Mouse (Mus musculus) forebrain, embryonic 16.5 days (tissue): ENCODE measurements at regions not wholly inside any gene's neighbourhood (a gene's known extent, or its start where the extent isn't known, plus 50 kb on each side); places are given as distances from the start of the nearest gene placed in this dataset.

Experiments
- ATAC-seq: fragments of 200-750 bp; cut with Nextera tagmentation; 2 replicates; pipeline ENCODE4 v1.8.0; 2017; ENCODE audit warnings: mild to moderate bottlenecking, moderate library complexity
- H3K27ac ChIP-seq: fragments of 300-500 bp; sonication (generic); 2 replicates; pipeline ENCODE4 v1.5.1; 2014; ENCODE audit warnings: low read length, control low read depth
- H3K27me3 ChIP-seq: fragments of 300-500 bp; sonication (generic); replicated peaks from 2 replicates; pipeline ENCODE4 v1.6.1; 2014; ENCODE audit warnings: low read length; ENCODE audit not compliant: control insufficient read depth, insufficient read depth
- H3K36me3 ChIP-seq: fragments of 300-500 bp; sonication (generic); 2 replicates; pipeline ENCODE4 v1.6.1; 2014; ENCODE audit not compliant: control insufficient read depth, insufficient read depth
- H3K4me1 ChIP-seq: fragments of 300-500 bp; sonication (generic); replicated peaks from 2 replicates; pipeline ENCODE4 v1.6.1; 2014; ENCODE audit warnings: low read length; ENCODE audit not compliant: control insufficient read depth, insufficient read depth
- H3K4me2 ChIP-seq: fragments of 300-500 bp; sonication (generic); 2 replicates; pipeline ENCODE4 v1.6.1; 2014; ENCODE audit warnings: mild to moderate bottlenecking, low read length, control low read depth
- H3K4me3 ChIP-seq: fragments of 300-500 bp; sonication (generic); replicated peaks from 2 replicates; pipeline ENCODE4 v1.5.1; 2014; ENCODE audit warnings: mild to moderate bottlenecking, low read length, control low read depth
- H3K9ac ChIP-seq: fragments of 300-500 bp; sonication (generic); replicated peaks from 2 replicates; pipeline ENCODE4 v1.6.1; 2014; ENCODE audit warnings: low read depth, low read length, control low read depth
- H3K9me3 ChIP-seq: fragments of 300-500 bp; sonication (generic); 2 replicates; pipeline ENCODE4 v1.6.1; 2016; ENCODE audit warnings: low read length; ENCODE audit not compliant: control insufficient read depth
- WGBS: fragments of 180-500 bp; shearing (Covaris S2); extraction: QIAGEN DNeasy Blood & Tissue Kit; methylation state at CpG from one replicate; pipeline ENCODE4 v1.1.7; 2014; 5-methylcytosine and 5-hydroxymethylcytosine counted together

DNA sequence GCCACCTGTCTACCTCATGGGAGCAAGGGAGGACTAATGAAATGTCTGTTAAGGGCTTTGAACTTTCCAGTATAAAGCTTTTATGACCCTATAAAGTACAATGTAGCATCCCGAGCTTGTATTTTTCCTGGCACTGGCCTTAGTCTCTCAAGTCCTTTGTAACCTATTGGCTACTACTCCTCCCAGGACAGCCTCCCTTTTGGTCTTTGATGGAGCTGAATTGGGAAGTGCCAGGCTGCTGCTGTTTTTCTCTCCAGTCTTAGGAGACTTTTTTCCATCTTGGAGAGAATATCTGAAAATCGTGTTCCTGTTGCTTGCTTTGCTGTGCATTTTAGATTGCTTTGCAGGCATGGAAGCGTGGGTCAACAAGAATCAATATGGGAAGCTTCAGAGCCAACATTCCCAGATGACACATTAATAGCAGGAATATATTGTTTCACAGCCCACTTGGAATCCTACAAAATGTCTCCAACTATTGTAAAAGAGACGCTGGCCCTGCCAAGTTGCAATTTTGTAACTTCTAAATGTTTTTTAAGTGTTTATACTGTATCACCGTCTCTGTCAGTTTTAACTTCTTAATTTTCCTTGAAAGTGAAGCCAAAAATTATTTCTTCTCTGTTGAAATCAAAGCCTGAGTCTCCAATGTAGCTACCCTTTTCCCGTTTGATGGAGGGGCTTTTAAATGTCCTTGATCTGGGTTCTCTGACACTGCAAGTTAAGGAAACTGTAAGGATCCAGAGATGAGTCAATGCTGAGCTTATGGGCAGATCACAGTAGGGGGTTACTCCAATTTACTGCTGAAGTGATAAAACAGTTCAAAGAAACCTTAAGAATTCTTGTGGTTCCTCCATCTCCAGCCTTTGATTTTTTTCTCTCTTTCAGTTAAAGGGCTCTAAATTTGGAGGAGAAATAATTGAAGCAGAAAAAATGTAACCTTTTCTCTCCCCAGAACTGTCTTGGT, 603.3 kb downstream of the Ptprc start:
- no peaks in the 10 kb centered on the region for H3K36me3 ChIP-seq
- no peaks in the 10 kb centered on the region for H3K27me3 ChIP-seq
- no peak overlapping the region for H3K4me2 ChIP-seq
- ATAC-seq, result no peak
- no peak overlapping the region for H3K4me3 ChIP-seq
- 82% methylated on average over 6 of the region's 6 CpGs for WGBS
- H3K4me1 ChIP-seq, result no peaks in the 10 kb centered on the region
- no peaks in the 10 kb centered on the region for H3K9me3 ChIP-seq
- no peak overlapping the region for H3K27ac ChIP-seq
- no peak overlapping the region for H3K9ac ChIP-seq

DNA sequence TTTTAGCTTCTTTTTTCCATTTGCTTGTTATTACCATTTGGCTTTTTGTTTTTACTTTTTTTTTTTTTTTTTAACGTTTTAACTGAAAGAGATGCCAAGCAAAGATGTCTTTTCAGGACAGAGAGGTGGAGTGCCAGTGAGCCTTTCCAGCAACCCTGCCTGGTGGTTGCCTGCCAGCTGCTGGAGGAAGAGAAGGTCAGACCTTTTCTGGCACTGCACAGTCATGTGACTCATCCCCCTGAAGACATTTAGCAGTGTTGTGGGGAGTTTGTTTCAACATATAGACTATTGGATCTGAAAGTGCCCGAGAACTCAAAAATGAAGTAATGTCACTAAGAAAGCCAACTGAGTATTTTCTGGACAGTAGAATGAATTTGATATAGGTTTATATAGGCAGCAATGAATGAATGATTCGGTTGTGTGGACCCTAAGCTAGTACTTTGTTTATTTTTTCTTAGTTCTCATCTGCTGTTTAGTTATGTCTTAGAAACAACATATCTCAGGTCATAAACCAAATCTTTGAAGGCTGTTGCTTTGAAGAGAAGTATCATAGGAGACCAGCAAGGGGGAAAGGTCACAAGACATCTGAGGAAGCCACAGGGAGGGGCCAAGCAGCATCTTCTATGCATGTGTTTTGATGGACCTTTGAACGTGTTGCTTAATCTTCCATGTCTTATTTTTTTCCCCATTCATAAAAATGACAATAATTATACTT, 604.2 kb downstream of the Ptprc start:
- ATAC-seq, result no peak
- Histone ChIP-seq H3K4me2 (no peak overlapping the region), H3K27ac (no peak overlapping the region), H3K36me3 (no peaks in the 10 kb centered on the region), H3K9me3 (no peaks in the 10 kb centered on the region), H3K4me3 (no peak overlapping the region), H3K27me3 (no peaks in the 10 kb centered on the region), H3K9ac (no peak overlapping the region), H3K4me1 (no peaks in the 10 kb centered on the region)
- 78% methylated on average over 4 of the region's 4 CpGs for WGBS

DNA sequence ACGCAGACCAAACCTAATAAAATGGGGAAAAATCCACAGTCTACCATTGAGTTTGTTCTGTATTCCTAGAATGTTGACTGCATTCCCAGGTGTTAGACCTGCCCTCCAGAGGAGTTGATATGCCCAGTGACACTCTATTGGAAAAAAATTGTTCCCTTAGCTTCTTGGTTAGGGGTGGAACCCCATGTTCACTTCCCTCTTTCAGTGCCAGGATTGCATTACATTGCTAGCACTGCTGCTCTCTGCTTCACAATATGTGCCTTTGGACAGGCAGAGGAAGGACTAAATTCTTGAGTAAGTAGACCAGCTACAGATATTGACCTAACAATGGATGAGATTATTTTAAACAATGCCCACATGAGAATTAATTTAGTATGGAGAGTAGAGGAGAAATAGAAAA, 607.3 kb upstream of the Nr5a2 start:
- H3K9ac ChIP-seq, result no peak overlapping the region
- H3K9me3 ChIP-seq, result no peaks in the 10 kb centered on the region
- H3K4me3 ChIP-seq, result no peak overlapping the region
- H3K4me2 ChIP-seq, result no peak overlapping the region
- no peak for ATAC-seq
- no peak overlapping the region for H3K27ac ChIP-seq
- WGBS, result 95% methylated on average over 1 of the region's 1 CpGs
- no peaks in the 10 kb centered on the region for H3K27me3 ChIP-seq
- no peaks in the 10 kb centered on the region for H3K36me3 ChIP-seq
- H3K4me1 ChIP-seq, result no peaks in the 10 kb centered on the region

DNA sequence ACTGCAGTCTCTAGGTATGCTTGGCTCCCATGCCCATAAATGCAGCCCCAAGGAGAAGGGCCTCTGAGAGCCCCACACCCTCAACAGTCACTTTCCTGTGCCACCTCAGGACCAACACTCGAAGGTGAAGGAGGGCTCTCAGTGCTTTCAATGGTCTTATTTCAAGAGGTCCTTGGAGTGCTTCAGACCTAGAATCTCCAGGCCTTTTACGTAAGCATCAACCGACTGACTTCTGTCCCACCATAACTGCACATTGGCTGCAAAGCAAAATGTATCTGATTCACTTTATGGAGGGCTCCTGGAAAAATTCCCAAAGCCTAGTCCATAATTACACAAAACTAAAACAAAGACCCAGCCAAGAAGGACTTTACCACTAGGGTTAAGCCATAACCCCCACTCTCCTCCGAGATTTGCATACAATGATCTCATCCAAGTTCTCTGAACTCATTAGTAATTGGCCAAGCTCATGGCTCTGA, 605.4 kb upstream of the Nr5a2 start:
- no peaks in the 10 kb centered on the region for H3K27me3 ChIP-seq
- H3K9me3 ChIP-seq, result no peaks in the 10 kb centered on the region
- H3K9ac ChIP-seq, result no peak overlapping the region
- no peak overlapping the region for H3K4me3 ChIP-seq
- H3K27ac ChIP-seq, result no peak overlapping the region
- no peak overlapping the region for H3K4me2 ChIP-seq
- ATAC-seq, result no peak
- H3K4me1 ChIP-seq, result no peaks in the 10 kb centered on the region
- H3K36me3 ChIP-seq, result no peaks in the 10 kb centered on the region
- 89% methylated on average over 4 of the region's 4 CpGs for WGBS

DNA sequence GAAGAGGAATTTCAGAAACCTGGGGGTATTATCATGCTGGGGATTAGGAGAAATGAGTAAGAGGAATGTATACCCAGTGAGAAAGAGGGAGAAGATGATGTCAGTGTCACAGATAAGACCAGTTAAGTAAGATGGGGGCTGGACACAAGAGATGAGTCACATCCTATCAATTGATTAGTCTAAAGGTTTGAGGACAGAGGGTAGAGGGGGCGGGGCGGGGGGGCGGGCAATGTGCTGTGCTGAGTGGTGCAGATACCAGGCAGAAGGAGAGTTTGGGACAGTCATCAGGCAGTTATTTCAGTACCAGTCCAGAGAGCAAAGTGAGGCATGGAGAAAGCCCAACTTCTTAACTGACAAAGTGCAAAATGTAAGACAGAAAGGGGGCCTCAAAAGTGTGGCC, 601.4 kb upstream of the Nr5a2 start:
- no peak overlapping the region for H3K27ac ChIP-seq
- H3K9me3 ChIP-seq, result no peaks in the 10 kb centered on the region
- no peaks in the 10 kb centered on the region for H3K27me3 ChIP-seq
- ATAC-seq, result no peak
- no peak overlapping the region for H3K4me3 ChIP-seq
- 88% methylated on average over 3 of the region's 3 CpGs for WGBS
- no peak overlapping the region for H3K4me2 ChIP-seq
- H3K9ac ChIP-seq, result no peak overlapping the region
- no peaks in the 10 kb centered on the region for H3K36me3 ChIP-seq
- H3K4me1 ChIP-seq, result no peaks in the 10 kb centered on the region

DNA sequence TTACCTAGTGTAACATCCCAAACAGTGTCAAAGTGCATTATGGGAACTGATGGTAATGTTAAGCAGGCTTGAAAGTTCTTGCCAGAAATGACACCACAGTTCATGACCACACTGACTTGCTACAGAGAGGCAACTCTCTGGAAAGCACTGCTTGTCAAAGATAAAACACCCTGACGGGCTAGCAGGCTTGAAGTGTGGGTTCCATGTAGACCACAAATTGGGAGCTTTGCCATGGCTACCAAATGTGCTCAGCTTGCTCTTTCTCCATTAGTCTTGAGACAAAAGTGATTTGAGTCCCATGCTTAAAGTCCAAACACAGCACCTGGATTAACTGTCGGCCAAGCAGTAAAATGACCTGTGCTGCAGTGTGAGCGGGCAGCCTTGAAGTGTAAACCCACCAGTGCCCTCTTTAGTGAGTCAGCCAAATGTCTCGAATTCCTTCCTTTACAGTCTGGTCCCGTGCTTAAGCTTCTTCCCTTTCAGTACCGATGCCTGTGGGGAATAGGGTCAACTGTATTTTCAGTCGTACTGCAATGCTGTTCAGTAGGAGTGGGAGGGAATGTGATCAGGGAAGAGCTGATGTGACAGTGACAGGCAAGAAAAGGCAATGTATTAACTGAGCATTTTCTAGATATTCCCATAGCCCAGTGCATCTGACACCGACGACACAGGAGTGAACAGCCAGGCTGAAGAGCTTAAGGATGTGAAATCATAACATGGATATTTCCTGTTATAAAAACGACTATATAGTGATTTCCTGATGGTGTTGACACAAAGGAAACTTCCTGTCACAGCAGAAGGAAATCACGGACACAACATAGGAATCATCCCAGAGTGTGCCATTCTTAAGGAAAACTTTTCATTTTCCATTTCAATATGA, 600.4 kb upstream of the Nr5a2 start:
- Histone ChIP-seq H3K27me3 (no peaks in the 10 kb centered on the region), H3K4me2 (no peak overlapping the region), H3K9ac (no peak overlapping the region), H3K4me1 (no peaks in the 10 kb centered on the region), H3K36me3 (no peaks in the 10 kb centered on the region), H3K9me3 (no peaks in the 10 kb centered on the region), H3K4me3 (no peak overlapping the region), H3K27ac (no peak overlapping the region)
- 79% methylated on average over 11 of the region's 11 CpGs for WGBS
- ATAC-seq, result no peak

DNA sequence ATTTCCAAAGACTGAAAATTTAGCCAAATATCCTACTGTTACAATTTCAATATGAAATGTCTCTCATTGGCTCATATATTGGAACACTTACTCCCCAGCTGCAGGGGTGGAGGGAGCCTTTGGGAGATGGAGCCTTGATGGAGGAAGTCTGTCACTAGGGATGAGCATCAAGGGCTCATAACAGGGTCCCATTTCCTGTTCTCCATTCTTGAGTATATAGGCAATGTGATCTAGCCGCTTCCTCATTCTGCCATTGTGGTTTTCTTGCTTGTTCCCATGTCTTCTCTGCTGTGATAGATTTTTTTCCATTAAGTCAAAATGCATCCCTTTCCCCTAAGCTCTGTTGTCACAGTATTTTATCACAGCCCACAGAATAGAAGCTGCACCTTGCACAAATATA, 589.4 kb upstream of the Nr5a2 start:
- Histone ChIP-seq H3K27ac (no peak overlapping the region), H3K27me3 (no peaks in the 10 kb centered on the region), H3K4me3 (no peak overlapping the region), H3K36me3 (no peaks in the 10 kb centered on the region), H3K9me3 (no peaks in the 10 kb centered on the region), H3K9ac (no peak overlapping the region), H3K4me1 (peaks cover 2% of the 10 kb centered on the region; the same call in 1 of the 2 replicates), H3K4me2 (no peak overlapping the region)
- 96% methylated on average over 1 of the region's 1 CpGs for WGBS
- no peak for ATAC-seq

DNA sequence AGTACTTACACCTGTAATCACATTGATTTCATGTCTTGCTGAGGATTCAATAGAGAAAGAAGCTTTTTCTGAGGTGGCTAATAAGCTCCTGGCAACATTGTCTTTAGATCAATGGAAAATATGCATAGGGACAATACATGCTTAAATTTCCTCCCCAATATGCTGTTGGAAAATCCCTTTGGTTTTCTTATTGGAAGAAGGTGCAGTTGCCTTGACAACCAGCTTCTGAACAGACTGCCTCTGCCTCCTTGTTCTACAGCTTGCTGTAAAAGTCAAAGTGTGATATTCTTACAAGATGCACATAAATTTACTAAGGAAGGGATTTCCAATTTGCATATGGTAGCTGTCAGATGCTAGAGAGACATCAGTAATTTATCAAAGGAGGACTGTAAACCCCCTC, 585.4 kb upstream of the Nr5a2 start:
- H3K9ac ChIP-seq, result no peak overlapping the region
- no peaks in the 10 kb centered on the region for H3K27me3 ChIP-seq
- no peaks in the 10 kb centered on the region for H3K9me3 ChIP-seq
- H3K4me3 ChIP-seq, result no peak overlapping the region
- H3K4me1 ChIP-seq, result peaks cover 2% of the 10 kb centered on the region; the same call in 1 of the 2 replicates
- H3K27ac ChIP-seq, result no peak overlapping the region; the same call in 1 of the 2 replicates
- no peaks in the 10 kb centered on the region for H3K36me3 ChIP-seq
- no peak overlapping the region for H3K4me2 ChIP-seq
- peak; percentile 80 for ATAC-seq

DNA sequence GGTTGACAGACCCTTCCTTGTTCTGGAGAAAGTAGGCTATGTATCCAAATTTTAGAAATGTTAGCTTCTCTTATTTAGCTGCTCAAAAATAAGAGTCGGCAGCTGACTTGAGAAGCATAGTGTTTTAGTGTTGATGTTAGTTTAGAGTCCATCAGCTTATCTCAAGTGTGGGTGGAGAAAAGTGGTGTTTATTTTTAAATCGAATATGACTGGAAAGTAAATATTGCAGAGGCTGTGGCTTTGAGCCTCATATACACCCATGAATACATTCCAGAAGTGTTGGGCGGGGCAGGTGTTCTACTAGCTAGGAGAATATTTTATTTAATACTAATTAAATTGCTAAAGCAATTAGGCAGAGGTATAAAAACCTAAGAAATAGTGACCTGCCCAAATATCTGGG, 583.6 kb upstream of the Nr5a2 start:
- Histone ChIP-seq H3K4me3 (no peak overlapping the region), H3K36me3 (no peaks in the 10 kb centered on the region), H3K9ac (no peak overlapping the region), H3K4me1 (peaks cover 2% of the 10 kb centered on the region; the same call in 1 of the 2 replicates), H3K4me2 (no peak overlapping the region), H3K27me3 (no peaks in the 10 kb centered on the region), H3K27ac (no peak overlapping the region), H3K9me3 (no peaks in the 10 kb centered on the region)
- ATAC-seq, result no peak
- 92% methylated on average over 3 of the region's 3 CpGs for WGBS
